Mouse (Mus musculus): ENCODE results near the gene Abcf3. TPM values are rescaled to one million over a fixed set of nuclear protein-coding genes. Genes with fewer than 3 reads are reported as not detected.
A peak's percentile ranks its signal among the peaks of the same experiment; 100 is the strongest.

Gene Abcf3
- polyA plus RNA-seq, 1 experiment from 2014 or later: 33.0 TPM

DNA sequence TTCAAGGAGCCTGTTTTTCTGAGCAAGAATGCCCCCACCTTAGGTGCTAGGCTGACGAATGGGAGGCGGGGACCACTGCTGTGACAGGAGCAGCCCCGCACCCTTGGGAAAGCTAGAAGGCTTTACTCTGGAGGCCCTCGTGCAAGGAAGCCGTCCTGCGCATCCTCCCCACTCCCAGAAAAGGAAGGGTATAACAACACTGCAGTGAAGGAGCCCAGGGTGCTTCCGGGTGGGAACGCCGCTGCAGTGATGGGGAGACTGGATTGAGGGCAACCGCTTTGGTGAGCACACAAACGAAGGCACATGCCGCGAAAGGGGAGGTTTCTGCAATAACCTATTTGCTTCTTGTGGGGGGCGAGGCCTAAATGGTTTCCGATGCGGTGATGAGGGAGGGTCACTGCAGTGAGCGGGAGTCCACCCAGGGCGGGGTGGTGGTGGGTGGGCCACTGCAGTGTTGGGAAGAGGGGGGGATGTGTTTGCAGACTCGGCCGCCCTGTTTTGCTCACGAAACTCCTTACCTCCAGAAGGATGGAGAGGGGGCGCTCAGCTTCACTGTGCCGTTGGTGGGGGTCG, 41.1 kb downstream of the Abcf3 start, which contains the start of gene Vwa5b2:
TSS of gene Vwa5b2 (plus strand) at position 106 of the 573 bp plus-strand sequence.
- ATAC-seq (ENCODE audit: low FRiP score, low TSS enrichment): no peak; the same call in 1 of the 2 replicates
- Histone ChIP-seq H3K4me2 (replicated peaks; ENCODE audit: low read depth) (peak within 1 kb of the TSS; percentile 79), H3K27ac (replicated peaks) (no peak within 1 kb of the TSS), H3K9me3 (ENCODE audit: control insufficient read depth, low read length) (no peaks in the 10 kb centered on the region), H3K4me1 (replicated peaks; ENCODE audit: control insufficient read depth, insufficient read depth) (no peaks in the 10 kb centered on the region; the same call in 1 of the 2 replicates), H3K9ac (ENCODE audit: low read length) (peak within 1 kb of the TSS; percentile 45), H3K4me3 (ENCODE audit: low read depth, low read length) (peak within 1 kb of the TSS; percentile 48), H3K27me3 (ENCODE audit: control insufficient read depth, insufficient read depth, low read length) (peaks cover 5% of the 10 kb centered on the region; the same call in 1 of the 2 replicates), H3K36me3 (ENCODE audit: control insufficient read depth, insufficient read depth, low read length) (no peaks in the 10 kb centered on the region)
- TF ChIP-seq EP300 (optimal IDR thresholded peaks at IDR 0.05): no peak
- no peak for TF ChIP-seq CTCF (IDR thresholded peaks at IDR 0.05; ENCODE audit: low read depth)
- under 1% methylated on average over 24 of the region's 24 CpGs for WGBS
- no peak for DNase-seq (ENCODE audit: low spot score)

DNA sequence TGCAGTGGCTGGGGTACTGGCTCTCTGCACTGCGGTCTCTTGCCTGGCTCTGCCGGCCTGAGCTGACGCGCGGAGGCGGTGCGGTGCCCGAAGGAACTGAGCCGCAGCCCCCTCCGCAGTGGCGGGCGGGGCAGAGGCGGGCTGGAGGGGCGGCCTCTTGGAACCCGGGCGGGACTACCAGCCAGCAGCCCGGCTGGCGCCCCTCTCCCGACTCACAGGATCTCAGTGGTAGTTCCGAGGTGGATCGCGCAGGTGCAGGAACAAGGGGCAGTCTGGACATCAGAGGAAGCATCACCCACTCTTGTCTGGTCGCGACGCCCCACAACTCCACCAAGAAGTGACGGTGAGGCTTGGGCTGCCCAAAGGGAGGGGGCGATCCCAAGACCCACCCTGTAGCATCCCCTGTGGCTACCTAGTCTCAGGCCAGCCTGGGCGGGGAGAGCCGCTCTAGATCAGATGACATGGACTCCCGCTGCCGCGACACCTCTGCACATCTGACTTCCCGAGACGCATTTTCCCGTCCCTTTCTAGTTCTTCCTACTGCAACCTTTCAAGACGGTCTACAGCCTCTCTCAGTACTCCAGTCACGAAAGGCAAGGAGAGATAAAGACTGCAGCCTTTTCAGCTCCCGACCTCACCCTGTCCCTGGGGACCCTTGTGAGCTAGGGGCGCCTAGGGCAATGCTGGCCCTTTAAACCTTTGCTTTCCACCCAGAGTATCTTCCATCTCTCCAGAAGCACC, 41.7 kb downstream of the Abcf3 start:
- H3K27ac ChIP-seq (replicated peaks): no peak overlapping the region
- DNase-seq (ENCODE audit: low spot score) (peak; percentile 48), ATAC-seq (ENCODE audit: low FRiP score, low TSS enrichment) (peak; percentile 72)
- peak overlapping the region; percentile 45 for H3K9ac ChIP-seq (ENCODE audit: low read length)
- WGBS: 1% methylated on average over 31 of the region's 39 CpGs
- H3K4me2 ChIP-seq (replicated peaks; ENCODE audit: low read depth): peak overlapping the region; percentile 79
- H3K27me3 ChIP-seq (ENCODE audit: control insufficient read depth, insufficient read depth, low read length): peaks cover 5% of the 10 kb centered on the region; the same call in 1 of the 2 replicates
- peak overlapping the region; percentile 48 for H3K4me3 ChIP-seq (ENCODE audit: low read depth, low read length)
- H3K9me3 ChIP-seq (ENCODE audit: control insufficient read depth, low read length): no peaks in the 10 kb centered on the region
- no peaks in the 10 kb centered on the region; the same call in 1 of the 2 replicates for H3K4me1 ChIP-seq (replicated peaks; ENCODE audit: control insufficient read depth, insufficient read depth)
- no peak for TF ChIP-seq EP300 (optimal IDR thresholded peaks at IDR 0.05)
- TF ChIP-seq CTCF (IDR thresholded peaks at IDR 0.05; ENCODE audit: low read depth): no peak; the same call in 1 of the 2 replicates
- no peaks in the 10 kb centered on the region for H3K36me3 ChIP-seq (ENCODE audit: control insufficient read depth, insufficient read depth, low read length)

DNA sequence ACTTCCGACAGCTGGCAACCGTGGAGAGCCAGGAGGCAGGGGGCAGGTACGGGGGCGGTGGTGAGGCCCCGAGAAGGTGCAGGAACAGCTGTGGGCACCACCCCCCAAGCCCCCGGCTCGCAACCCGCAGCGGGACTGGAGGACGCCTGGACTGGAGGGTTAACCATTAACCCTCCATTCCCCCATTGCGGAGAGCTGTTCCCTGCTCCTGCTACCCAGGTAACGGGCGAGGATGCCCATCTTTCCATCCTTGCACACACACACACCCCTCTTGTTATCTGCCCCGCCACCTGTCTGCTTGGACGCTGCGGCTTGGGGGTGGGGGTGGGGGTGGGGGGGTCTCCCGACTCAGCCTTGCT, 42.3 kb downstream of the Abcf3 start:
- peaks cover 5% of the 10 kb centered on the region; the same call in 1 of the 2 replicates for H3K27me3 ChIP-seq (ENCODE audit: control insufficient read depth, insufficient read depth, low read length)

DNA sequence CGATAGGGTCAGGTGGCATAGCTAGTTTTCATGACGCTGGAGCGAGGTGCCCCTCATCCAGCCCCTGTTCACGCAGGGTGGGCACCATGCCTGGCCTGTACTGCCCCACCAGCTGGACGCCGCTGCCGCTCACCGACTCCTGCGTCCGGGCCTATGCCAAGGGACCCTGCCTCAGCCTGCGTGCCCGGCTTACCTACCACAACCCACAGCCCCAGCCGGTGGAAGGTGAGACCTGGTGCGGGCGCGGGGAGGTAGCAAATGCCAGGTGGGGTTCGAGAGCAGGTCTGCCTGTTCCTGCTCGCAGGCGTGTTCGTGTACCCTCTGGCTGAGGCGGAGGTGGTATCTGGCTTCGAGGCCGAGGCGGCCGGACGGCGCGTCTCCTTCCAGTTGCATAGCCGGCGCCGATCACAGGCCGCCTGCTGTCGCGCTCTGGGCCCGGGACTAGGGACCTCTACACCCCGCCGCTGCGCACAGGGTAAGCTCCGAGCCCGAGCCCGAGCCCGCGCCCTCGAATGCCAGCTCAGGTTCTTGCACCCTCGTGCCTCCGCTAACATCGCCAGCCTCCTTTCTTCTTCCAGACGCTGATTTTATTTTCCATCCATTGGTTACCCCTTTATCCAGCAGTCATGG, 42.8 kb downstream of the Abcf3 start:
- H3K4me2 ChIP-seq (replicated peaks; ENCODE audit: low read depth): no peak overlapping the region
- TF ChIP-seq EP300 (optimal IDR thresholded peaks at IDR 0.05) (no peak), CTCF (IDR thresholded peaks at IDR 0.05; ENCODE audit: low read depth) (no peak)
- no peak overlapping the region for H3K27ac ChIP-seq (replicated peaks)
- DNase-seq (ENCODE audit: low spot score) (no peak), ATAC-seq (ENCODE audit: low FRiP score, low TSS enrichment) (0 out of 2 replicates have a peak, but pooled peaks have one; percentile 11)
- WGBS: 7% methylated on average over 48 of the region's 48 CpGs
- 0 out of 2 replicates have a peak overlapping the region, but pooled peaks have one; percentile 6 for H3K4me3 ChIP-seq (ENCODE audit: low read depth, low read length)
- peaks cover 5% of the 10 kb centered on the region; the same call in 1 of the 2 replicates for H3K27me3 ChIP-seq (ENCODE audit: control insufficient read depth, insufficient read depth, low read length)
- no peaks in the 10 kb centered on the region for H3K9me3 ChIP-seq (ENCODE audit: control insufficient read depth, low read length)
- no peaks in the 10 kb centered on the region for H3K36me3 ChIP-seq (ENCODE audit: control insufficient read depth, insufficient read depth, low read length)
- H3K9ac ChIP-seq (ENCODE audit: low read length): no peak overlapping the region
- no peaks in the 10 kb centered on the region; the same call in 1 of the 2 replicates for H3K4me1 ChIP-seq (replicated peaks; ENCODE audit: control insufficient read depth, insufficient read depth)

More for the DNA sequence above, 42.3 kb downstream of the Abcf3 start:
- Histone ChIP-seq H3K36me3 (ENCODE audit: control insufficient read depth, insufficient read depth, low read length) (no peaks in the 10 kb centered on the region), H3K4me3 (ENCODE audit: low read depth, low read length) (peak overlapping the region; percentile 48), H3K9me3 (ENCODE audit: control insufficient read depth, low read length) (no peaks in the 10 kb centered on the region), H3K27ac (replicated peaks) (no peak overlapping the region), H3K4me1 (replicated peaks; ENCODE audit: control insufficient read depth, insufficient read depth) (no peaks in the 10 kb centered on the region; the same call in 1 of the 2 replicates), H3K9ac (ENCODE audit: low read length) (no peak overlapping the region), H3K4me2 (replicated peaks; ENCODE audit: low read depth) (peak overlapping the region; percentile 79)
- peak; percentile 27 for ATAC-seq (ENCODE audit: low FRiP score, low TSS enrichment)
- 1% methylated on average over 17 of the region's 17 CpGs for whole genome bisulfite sequencing
- no peak for DNase-seq (ENCODE audit: low spot score)
- TF ChIP-seq EP300 (optimal IDR thresholded peaks at IDR 0.05) (no peak), CTCF (IDR thresholded peaks at IDR 0.05; ENCODE audit: low read depth) (no peak)

DNA sequence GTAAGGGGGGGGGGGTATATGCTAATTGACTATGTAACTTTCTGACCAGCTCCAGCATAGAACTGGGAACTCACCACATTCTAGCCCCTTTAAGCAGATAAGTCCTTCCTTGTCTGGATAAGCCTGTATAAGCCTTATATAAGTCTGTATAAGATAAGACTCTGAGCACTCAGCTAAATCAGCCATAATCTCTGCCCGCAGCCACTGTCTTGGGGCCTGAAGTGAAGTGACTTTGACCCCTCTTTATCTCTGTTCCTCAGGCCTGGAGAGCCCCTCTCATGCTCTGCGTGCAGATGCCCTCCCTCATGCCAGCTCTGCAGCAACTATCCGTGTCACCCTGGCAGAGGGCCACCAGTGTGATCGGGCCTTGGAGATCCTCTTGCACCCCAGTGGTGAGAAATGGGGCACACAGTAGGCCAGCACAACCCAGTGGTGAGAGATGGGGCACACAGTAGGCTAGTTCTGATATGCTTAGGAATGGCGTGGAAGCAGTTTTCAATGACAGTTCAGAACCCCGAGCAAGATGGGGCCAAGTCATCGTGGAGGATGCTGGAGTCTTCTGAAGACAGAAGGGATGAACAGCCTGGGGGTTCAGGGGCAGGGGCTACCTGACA, 46.8 kb downstream of the Abcf3 start:
- H3K9ac ChIP-seq (ENCODE audit: low read length): no peak overlapping the region
- TF ChIP-seq CTCF (IDR thresholded peaks at IDR 0.05; ENCODE audit: low read depth): no peak
- no peak for TF ChIP-seq EP300 (optimal IDR thresholded peaks at IDR 0.05)
- DNase-seq (ENCODE audit: low spot score): no peak
- WGBS: 77% methylated on average over 7 of the region's 7 CpGs
- no peaks in the 10 kb centered on the region for H3K9me3 ChIP-seq (ENCODE audit: control insufficient read depth, low read length)
- peaks cover 5% of the 10 kb centered on the region; the same call in 1 of the 2 replicates for H3K27me3 ChIP-seq (ENCODE audit: control insufficient read depth, insufficient read depth, low read length)
- H3K4me3 ChIP-seq (ENCODE audit: low read depth, low read length): no peak overlapping the region
- no peak overlapping the region for H3K4me2 ChIP-seq (replicated peaks; ENCODE audit: low read depth)
- no peaks in the 10 kb centered on the region; the same call in 1 of the 2 replicates for H3K4me1 ChIP-seq (replicated peaks; ENCODE audit: control insufficient read depth, insufficient read depth)
- no peak for ATAC-seq (ENCODE audit: low FRiP score, low TSS enrichment)
- H3K36me3 ChIP-seq (ENCODE audit: control insufficient read depth, insufficient read depth, low read length): no peaks in the 10 kb centered on the region
- no peak overlapping the region for H3K27ac ChIP-seq (replicated peaks)

Data from stomach, postnatal 0 days (tissue).